Mouse (Mus musculus) embryonic facial prominence, embryonic 11.5 days (tissue): Measurements from ENCODE around the gene Trp53tg5. TPM values are rescaled to one million over a fixed set of nuclear protein-coding genes. Genes with fewer than 3 reads are reported as not detected.

Source experiments
- ATAC-seq: fragments of 200-750 bp; cut with Nextera tagmentation; replicated peaks from 2 replicates; pipeline ENCODE4 v1.8.0; 2017; ENCODE audit warnings: low read depth; ENCODE audit not compliant: insufficient number of reproducible peaks, low FRiP score, low TSS enrichment
- DNase-seq: peaks from one replicate; pipeline ENCODE4 v3.0.0-alpha.2; 2015; ENCODE audit warnings: low spot score
- H3K27ac ChIP-seq: fragments of 300-500 bp; sonication (generic); replicated peaks from 2 replicates; pipeline ENCODE4 v1.5.1; 2014; ENCODE audit warnings: mild to moderate bottlenecking, low read depth, low read length, control low read depth
- H3K27me3 ChIP-seq: fragments of 300-500 bp; sonication (generic); 2 replicates; pipeline ENCODE4 v1.6.1; 2014; ENCODE audit warnings: mild to moderate bottlenecking, low read length, moderate library complexity, mixed read lengths; ENCODE audit not compliant: control insufficient read depth, insufficient read depth
- H3K36me3 ChIP-seq: fragments of 300-500 bp; sonication (generic); replicated peaks from 2 replicates; pipeline ENCODE4 v1.6.1; 2014; ENCODE audit warnings: low read depth, mild to moderate bottlenecking, low read length, moderate library complexity, mixed read lengths; ENCODE audit not compliant: control insufficient read depth, insufficient read depth
- H3K4me1 ChIP-seq: fragments of 300-500 bp; sonication (generic); 2 replicates; pipeline ENCODE4 v1.6.1; 2014; ENCODE audit warnings: low read length, mixed read lengths; ENCODE audit not compliant: control insufficient read depth, insufficient read depth
- H3K4me2 ChIP-seq: fragments of 300-500 bp; sonication (generic); 2 replicates; pipeline ENCODE4 v1.6.1; 2014; ENCODE audit warnings: low read depth, mild to moderate bottlenecking, control low read depth, low read length, moderate library complexity
- H3K4me3 ChIP-seq: fragments of 300-500 bp; sonication (generic); 2 replicates; pipeline ENCODE4 v1.5.1; 2014; ENCODE audit warnings: low read depth, low read length, control low read depth
- H3K9ac ChIP-seq: fragments of 300-500 bp; sonication (generic); replicated peaks from 2 replicates; pipeline ENCODE4 v1.6.1; 2014; ENCODE audit warnings: mild to moderate bottlenecking, control low read depth, low read length
- H3K9me3 ChIP-seq: fragments of 300-500 bp; sonication (generic); replicated peaks from 2 replicates; pipeline ENCODE4 v1.6.1; 2016; ENCODE audit warnings: mild to moderate bottlenecking, low read length, inconsistent platforms, mixed read lengths; ENCODE audit not compliant: control insufficient read depth
- WGBS: fragments of 180-500 bp; shearing (Covaris S2); extraction: QIAGEN DNeasy Blood & Tissue Kit; methylation state at CpG from one replicate; pipeline ENCODE4 v1.1.7; 2014; 5-methylcytosine and 5-hydroxymethylcytosine counted together
- polyA plus RNA-seq: library from polyadenylated mRNA; unstranded; fragments of >200 nt; fragmentation: Nextera tagmentation; extraction: Ambion mirVana; gene quantifications from 2 replicates; pipeline ENCODE4 v1.2.1, GENCODE M21; 2014

The Trp53tg5 gene
- polyA plus RNA-seq, 1 experiment from 2014 or later = not detected

GRCm38 (mm10) chr2:164500511-164500910, 27.0 kb upstream of the Trp53tg5 start:
- no peaks in the 10 kb centered on the region for H3K9me3 ChIP-seq
- DNase-seq (no peak), ATAC-seq (no peak)
- H3K4me1 ChIP-seq = no peaks in the 10 kb centered on the region
- H3K36me3 ChIP-seq = peaks cover 5% of the 10 kb centered on the region
- H3K4me2 ChIP-seq = no peak overlapping the region
- 91% methylated on average over 7 of the region's 7 CpGs for WGBS
- no peaks in the 10 kb centered on the region for H3K27me3 ChIP-seq
- no peak overlapping the region for H3K9ac ChIP-seq
- H3K27ac ChIP-seq = no peak overlapping the region
- H3K4me3 ChIP-seq = no peak overlapping the region

GRCm38 (mm10) chr2:164499317-164499716, 25.8 kb upstream of the Trp53tg5 start:
- Histone ChIP-seq H3K4me2 (no peak overlapping the region), H3K9ac (no peak overlapping the region), H3K4me3 (no peak overlapping the region), H3K9me3 (no peaks in the 10 kb centered on the region), H3K27me3 (no peaks in the 10 kb centered on the region), H3K4me1 (no peaks in the 10 kb centered on the region), H3K27ac (no peak overlapping the region), H3K36me3 (peaks cover 2% of the 10 kb centered on the region)
- 71% methylated on average over 5 of the region's 5 CpGs for WGBS
- ATAC-seq (no peak), DNase-seq (no peak)

- ATAC-seq (0 out of 2 replicates have a peak, but pooled peaks have one; percentile 37), DNase-seq (no peak)
- Histone ChIP-seq H3K9ac (peak overlapping the region; percentile 82), H3K9me3 (no peaks in the 10 kb centered on the region), H3K27ac (no peak overlapping the region), H3K4me1 (no peaks in the 10 kb centered on the region), H3K4me2 (peak overlapping the region; percentile 90), H3K4me3 (peak overlapping the region; percentile 75), H3K36me3 (no peaks in the 10 kb centered on the region), H3K27me3 (no peaks in the 10 kb centered on the region)
- WGBS = 6% methylated on average over 21 of the region's 21 CpGs
Observed at GRCm38 (mm10) chr2:164497691-164498268, 24.3 kb upstream of the Trp53tg5 start.

- no peaks in the 10 kb centered on the region for H3K36me3 ChIP-seq
- 4% methylated on average over 43 of the region's 43 CpGs for WGBS
Observed at GRCm38 (mm10) chr2:164496847-164497690, 23.5 kb upstream of the Trp53tg5 start, which contains the start of gene Pigt. Pigt (plus strand) TSS chr2:164497520.

GRCm38 (mm10) chr2:164496331-164496730, 22.8 kb upstream of the Trp53tg5 start:
- Histone ChIP-seq H3K27ac (no peak overlapping the region), H3K27me3 (no peaks in the 10 kb centered on the region), H3K4me3 (no peak overlapping the region), H3K9ac (no peak overlapping the region), H3K9me3 (no peaks in the 10 kb centered on the region), H3K36me3 (no peaks in the 10 kb centered on the region), H3K4me2 (no peak overlapping the region), H3K4me1 (no peaks in the 10 kb centered on the region)
- no peak for DNase-seq
- ATAC-seq = no peak
- 52% methylated on average over 1 of the region's 1 CpGs for WGBS

More at GRCm38 (mm10) chr2:164496847-164497690, 23.5 kb upstream of the Trp53tg5 start, which contains the start of gene Pigt:
- H3K27me3 ChIP-seq = no peaks in the 10 kb centered on the region
- ATAC-seq (peak; percentile 87), DNase-seq (peak; percentile 93)
- no peaks in the 10 kb centered on the region for H3K4me1 ChIP-seq
- H3K27ac ChIP-seq = no peak within 1 kb of the TSS
- H3K4me2 ChIP-seq = peak within 1 kb of the TSS; percentile 90
- no peaks in the 10 kb centered on the region for H3K9me3 ChIP-seq
- peak within 1 kb of the TSS; percentile 75 for H3K4me3 ChIP-seq
- peak within 1 kb of the TSS; percentile 82 for H3K9ac ChIP-seq

GRCm38 (mm10) chr2:164494126-164494525, 20.6 kb upstream of the Trp53tg5 start:
- H3K9me3 ChIP-seq = no peaks in the 10 kb centered on the region
- WGBS = 44% methylated on average over 2 of the region's 2 CpGs
- H3K4me3 ChIP-seq = no peak overlapping the region
- H3K36me3 ChIP-seq = no peaks in the 10 kb centered on the region
- no peak overlapping the region for H3K4me2 ChIP-seq
- no peaks in the 10 kb centered on the region for H3K27me3 ChIP-seq
- H3K27ac ChIP-seq = no peak overlapping the region
- DNase-seq (no peak), ATAC-seq (no peak)
- H3K4me1 ChIP-seq = no peaks in the 10 kb centered on the region
- no peak overlapping the region for H3K9ac ChIP-seq

- Histone ChIP-seq H3K4me2 (no peak overlapping the region), H3K4me1 (peaks cover 3% of the 10 kb centered on the region; the same call in 1 of the 2 replicates), H3K36me3 (no peaks in the 10 kb centered on the region), H3K27ac (no peak overlapping the region), H3K9ac (no peak overlapping the region), H3K9me3 (no peaks in the 10 kb centered on the region), H3K27me3 (peaks cover 20% of the 10 kb centered on the region), H3K4me3 (no peak overlapping the region)
- 63% methylated on average over 9 of the region's 9 CpGs for WGBS
- no peak for DNase-seq
- no peak for ATAC-seq
Observed at GRCm38 (mm10) chr2:164487812-164488211, 14.3 kb upstream of the Trp53tg5 start.

- Histone ChIP-seq H3K4me2 (peak overlapping the region; percentile 100), H3K9ac (peak overlapping the region; percentile 64), H3K27me3 (peaks cover 20% of the 10 kb centered on the region), H3K27ac (no peak overlapping the region), H3K4me1 (peaks cover 3% of the 10 kb centered on the region; the same call in 1 of the 2 replicates), H3K9me3 (no peaks in the 10 kb centered on the region), H3K36me3 (no peaks in the 10 kb centered on the region), H3K4me3 (peak overlapping the region; percentile 71)
- DNase-seq (no peak), ATAC-seq (peak; percentile 57; the same call in 1 of the 2 replicates)
- 9% methylated on average over 11 of the region's 11 CpGs for WGBS
Observed at GRCm38 (mm10) chr2:164487115-164487527, 13.6 kb upstream of the Trp53tg5 start.
